Mouse (Mus musculus): Measurements from ENCODE around the gene Rpl24. TPM values are rescaled to one million over a fixed set of nuclear protein-coding genes. Genes with fewer than 3 reads are reported as not detected.

Gene Rpl24
- polyA plus RNA-seq, 1 experiment from 2014 or later, result 905 TPM

DNA sequence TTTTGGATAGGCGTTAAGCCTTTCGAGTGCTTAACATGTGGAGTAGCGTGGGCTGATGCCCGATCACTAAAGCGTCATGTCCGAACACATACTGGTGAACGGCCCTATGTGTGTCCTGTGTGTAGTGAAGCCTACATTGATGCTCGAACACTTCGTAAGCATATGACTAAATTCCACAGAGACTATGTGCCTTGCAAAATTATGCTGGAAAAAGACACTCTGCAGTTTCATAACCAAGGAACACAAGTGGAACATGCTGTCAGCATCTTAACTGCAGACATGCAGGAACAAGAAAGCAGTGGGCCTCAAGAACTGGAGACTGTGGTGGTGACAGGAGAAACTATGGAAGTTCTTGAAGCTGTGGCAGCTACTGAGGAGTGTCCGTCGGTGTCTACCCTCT is 40.7 kb downstream of the Rpl24 start:
- ATAC-seq, result no peak

DNA sequence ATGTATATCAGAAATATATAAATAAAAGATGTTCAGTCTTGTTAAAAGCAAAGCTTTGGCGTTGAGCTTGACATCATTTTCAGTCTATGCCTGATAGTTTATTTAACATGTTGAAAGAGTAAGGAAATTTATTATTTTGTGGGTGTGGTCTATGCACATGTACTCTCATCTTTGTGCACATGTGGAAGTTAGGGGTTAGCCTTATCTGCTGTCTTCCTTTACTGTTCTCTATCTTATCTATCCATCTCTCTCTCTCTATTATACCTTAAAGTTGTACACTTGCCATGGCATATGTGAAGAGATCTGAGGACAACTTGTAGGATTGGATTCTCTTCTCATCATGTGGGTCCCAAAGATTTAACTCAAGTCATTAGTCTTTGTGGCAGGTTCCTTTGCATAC is 42.8 kb downstream of the Rpl24 start:
- DNase-seq (ENCODE audit: low read depth, low spot score), result no peak
- ATAC-seq, result no peak
- in situ Hi-C loops (cut with MboI; ENCODE audit: low pct_unique_long_range_greater_than_20kb), result no loop called here
- no peaks in the 10 kb centered on the region for H3K27me3 ChIP-seq
- POLR2A ChIA-PET, result interaction anchor here (1.6 kb wide), 1 partner anchor 11 kb away, joined by 3 read pairs; no protein-coding TSS in a partner anchor
- no peak for TF ChIP-seq CTCF (IDR thresholded peaks at IDR 0.05)
- CTCF ChIA-PET, result interaction anchor here (1.2 to 3.5 kb wide), 2 partner anchors 29 to 56 kb away, joined by 3 to 13 read pairs; no protein-coding TSS in a partner anchor

More for the DNA sequence above, 40.7 kb downstream of the Rpl24 start:
- H3K27me3 ChIP-seq, result no peaks in the 10 kb centered on the region
- ChIA-PET CTCF (interaction anchor here (0.8 kb wide), 1 partner anchor 12 kb away, joined by 3 read pairs; no protein-coding TSS in a partner anchor), POLR2A (no interaction called here)
- DNase-seq (ENCODE audit: low read depth, low spot score), result no peak
- no peak for TF ChIP-seq CTCF (IDR thresholded peaks at IDR 0.05)
- in situ Hi-C loops (cut with MboI; ENCODE audit: low pct_unique_long_range_greater_than_20kb), result no loop called here

DNA sequence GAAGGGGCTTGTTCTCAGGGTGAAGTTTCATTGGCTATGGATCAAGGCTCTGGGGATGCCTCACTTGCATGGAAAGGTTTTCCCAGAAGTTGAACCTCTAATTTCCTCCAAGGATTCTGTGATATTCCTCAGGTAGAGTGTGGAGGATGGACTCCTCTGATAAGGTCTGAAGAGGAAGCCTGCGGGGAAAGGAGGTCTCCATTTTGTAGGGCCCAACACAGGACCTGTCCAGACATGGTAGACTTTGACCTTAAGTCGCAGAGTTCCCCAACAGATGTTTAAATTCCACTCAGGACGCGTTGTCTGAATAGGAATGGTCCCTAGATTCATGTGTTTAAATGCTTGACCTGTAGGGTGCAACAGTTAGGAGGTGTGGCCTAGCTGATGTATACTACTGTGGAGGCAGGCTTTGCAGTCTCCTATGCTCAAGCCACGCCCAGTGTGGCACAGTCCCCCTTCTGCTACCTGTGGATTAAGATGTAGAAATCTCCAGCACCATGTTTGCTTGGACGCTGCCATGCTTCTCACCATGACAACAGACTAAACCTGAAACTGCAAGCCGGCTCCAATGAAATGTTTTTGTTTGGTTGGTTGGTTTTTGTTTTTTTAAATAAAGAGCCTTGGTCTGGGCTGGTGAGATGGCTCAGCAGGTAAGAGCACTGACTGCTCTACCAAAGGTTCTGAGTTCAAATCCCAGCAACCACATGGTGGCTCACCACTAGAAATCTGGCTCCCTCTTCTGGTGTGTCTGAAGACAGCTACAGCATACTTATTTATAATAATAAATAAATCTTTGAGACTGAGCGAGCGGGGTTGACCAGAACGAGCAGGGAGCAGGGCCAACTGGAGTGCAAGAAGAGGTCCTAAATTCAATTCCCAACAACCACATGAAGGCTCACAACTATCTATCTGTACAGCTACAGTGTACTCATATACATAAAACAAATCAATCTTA is 47.0 kb downstream of the Rpl24 start:
- ChIA-PET CTCF (interaction anchor here (1.5 to 1.6 kb wide), 2 partner anchors 8 to 12 kb away, joined by 3 to 5 read pairs; no protein-coding TSS in a partner anchor), POLR2A (interaction anchor here (0.6 kb wide), 1 partner anchor 43 kb away, joined by 4 read pairs; no protein-coding TSS in a partner anchor)
- DNase-seq (ENCODE audit: low read depth, low spot score) (no peak), ATAC-seq (no peak)
- in situ Hi-C loops (cut with MboI; ENCODE audit: low pct_unique_long_range_greater_than_20kb), result loop anchor here (10.0 kb wide), 1 partner anchor 62 kb away; no protein-coding TSS in a partner anchor
- peak; percentile 33 for TF ChIP-seq CTCF (IDR thresholded peaks at IDR 0.05)
- no peaks in the 10 kb centered on the region for H3K27me3 ChIP-seq

DNA sequence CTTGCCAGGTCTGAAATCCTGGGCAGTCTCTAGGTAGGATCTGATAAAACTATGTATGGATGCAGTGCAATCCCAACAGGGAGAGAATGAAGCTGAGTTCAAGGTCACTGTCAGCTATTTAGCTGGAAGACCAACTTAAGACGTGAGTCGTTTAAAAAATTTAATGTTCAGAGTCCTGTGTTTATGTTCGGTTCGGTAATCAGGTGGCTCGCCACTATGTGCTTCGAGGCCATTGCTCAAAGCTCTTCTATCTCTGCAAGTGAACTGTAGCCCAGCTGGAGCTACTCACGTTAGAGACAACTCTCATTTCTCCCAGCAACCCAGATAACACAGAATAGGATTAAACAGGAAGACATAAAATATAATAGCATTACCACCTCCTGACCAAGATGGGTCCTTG is 48.0 kb downstream of the Rpl24 start:
- no peak for TF ChIP-seq CTCF (IDR thresholded peaks at IDR 0.05)
- ChIA-PET POLR2A (no interaction called here), CTCF (interaction anchor here (1.5 to 1.6 kb wide), 2 partner anchors 9 to 11 kb away, joined by 3 to 5 read pairs; no protein-coding TSS in a partner anchor)
- no peaks in the 10 kb centered on the region for H3K27me3 ChIP-seq
- ATAC-seq (no peak), DNase-seq (ENCODE audit: low read depth, low spot score) (no peak)
- in situ Hi-C loops (cut with MboI; ENCODE audit: low pct_unique_long_range_greater_than_20kb), result loop anchor here (10.0 kb wide), 1 partner anchor 61 kb away; no protein-coding TSS in a partner anchor

DNA sequence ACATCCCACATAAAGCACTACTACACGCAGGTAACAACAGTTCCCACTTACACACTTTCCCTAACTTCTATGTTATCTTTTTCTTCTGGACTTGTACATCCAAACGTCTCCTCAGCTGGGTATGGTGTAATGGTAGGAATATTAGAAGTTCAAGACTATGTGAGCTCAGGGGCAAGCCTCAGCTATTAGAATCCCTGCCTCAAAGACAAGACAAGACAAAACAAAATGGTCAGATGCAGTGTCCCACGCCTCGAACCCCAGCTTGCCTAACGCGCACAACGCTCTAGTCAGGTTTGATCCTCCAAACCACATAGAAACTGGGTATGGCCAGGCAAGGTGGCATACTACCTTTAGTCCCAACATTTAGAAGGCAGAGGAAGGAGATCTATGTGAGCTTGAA is 53.6 kb downstream of the Rpl24 start:
- CTCF ChIA-PET, result interaction anchor here (1.3 to 1.5 kb wide), 3 partner anchors 9 to 68 kb away, joined by 3 to 4 read pairs (median 3); partner anchors contain the start of gene Pcnp
- no peaks in the 10 kb centered on the region for H3K27me3 ChIP-seq
- no peak for ATAC-seq
- TF ChIP-seq CTCF (IDR thresholded peaks at IDR 0.05), result no peak
- no peak for DNase-seq (ENCODE audit: low read depth, low spot score)
- POLR2A ChIA-PET, result interaction anchor here (0.7 to 1.3 kb wide), 2 partner anchors 10 to 11 kb away, joined by 3 read pairs; partner anchors contain the start of gene Pcnp
- in situ Hi-C loops (cut with MboI; ENCODE audit: low pct_unique_long_range_greater_than_20kb), result loop anchor here (10.0 kb wide), 1 partner anchor 55 kb away; no protein-coding TSS in a partner anchor

Other genes with a start within 250 kb of the Rpl24 start
- 94.5 TPM for gene Nfkbiz, start 127.4 kb upstream of the Rpl24 start, polyA plus RNA-seq (2021)
- gene Nxpe3, start 71.0 kb upstream of the Rpl24 start, polyA plus RNA-seq (2021), result 3.5 TPM
- 9.4 TPM for gene Cep97, start 31.4 kb upstream of the Rpl24 start, polyA plus RNA-seq (2021)
- gene Zbtb11, start 7.6 kb downstream of the Rpl24 start, polyA plus RNA-seq (2021), result 13.6 TPM
- gene Pcnp, start 63.5 kb downstream of the Rpl24 start, polyA plus RNA-seq (2021), result 96.6 TPM
- 17.9 TPM for gene Trmt10c, start 71.5 kb downstream of the Rpl24 start, polyA plus RNA-seq (2021)
- gene Senp7, start 82.1 kb downstream of the Rpl24 start, polyA plus RNA-seq (2021), result 22.8 TPM
- gene Impg2, start 238.0 kb downstream of the Rpl24 start, polyA plus RNA-seq (2021), result 0.24 TPM